Mouse (Mus musculus): ENCODE data around the gene Ccdc116. TPM values are rescaled to one million over a fixed set of nuclear protein-coding genes. Genes with fewer than 3 reads are reported as not detected.

Gene Ccdc116
- 0.47 and 0.94 TPM in 2 replicates for polyA plus RNA-seq (2015; fragmentation: Nextera tagmentation; extraction: Ambion mirVana)

DNA sequence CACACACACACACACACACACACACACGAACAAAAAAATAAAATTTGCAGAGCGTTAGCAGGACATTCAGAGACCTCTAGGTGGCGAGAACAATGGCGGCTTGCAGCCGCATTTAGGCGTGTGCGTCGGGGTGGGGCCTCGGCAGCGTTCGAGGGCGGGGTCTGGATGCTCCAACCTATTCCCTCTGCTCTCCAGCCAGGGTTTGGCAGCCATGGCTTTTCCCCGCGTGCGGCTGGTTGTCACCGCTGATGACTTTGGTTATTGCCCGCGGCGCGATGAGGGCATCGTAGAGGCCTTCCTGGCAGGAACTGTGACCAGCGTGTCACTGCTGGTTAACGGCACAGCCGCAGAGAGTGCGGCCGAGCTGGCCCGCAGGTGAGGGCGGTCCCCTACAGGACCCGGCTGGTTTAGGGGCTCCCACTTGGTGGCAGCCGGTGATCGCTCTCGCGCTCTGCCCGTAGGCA is at the start of gene Ccdc116:
Ccdc116 (minus strand) TSS at position 458 of the 464 bp plus-strand sequence.

DNA sequence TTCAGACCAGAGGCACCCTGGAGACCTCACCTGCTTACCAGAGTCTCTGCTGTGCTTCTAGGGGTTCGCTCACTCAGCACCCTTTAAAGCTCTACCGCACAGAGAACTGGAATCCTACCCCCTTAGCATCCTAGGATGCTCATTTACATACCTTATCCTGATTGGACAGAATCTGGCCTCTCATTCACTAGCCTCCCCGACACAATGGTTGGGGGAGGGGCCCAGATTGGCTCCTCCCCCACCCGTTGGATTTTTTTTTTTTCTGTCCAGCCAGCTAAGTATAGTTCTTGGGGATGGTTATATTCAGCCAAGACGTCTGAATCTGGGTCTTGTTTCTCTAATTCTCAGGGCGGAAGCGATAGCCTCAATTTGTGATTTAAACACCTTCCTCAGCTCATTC is 2.7 kb downstream of the Ccdc116 start, which contains the start of gene Ydjc:
Ydjc (plus strand) TSS at position 283 of the 400 bp plus-strand sequence.

DNA sequence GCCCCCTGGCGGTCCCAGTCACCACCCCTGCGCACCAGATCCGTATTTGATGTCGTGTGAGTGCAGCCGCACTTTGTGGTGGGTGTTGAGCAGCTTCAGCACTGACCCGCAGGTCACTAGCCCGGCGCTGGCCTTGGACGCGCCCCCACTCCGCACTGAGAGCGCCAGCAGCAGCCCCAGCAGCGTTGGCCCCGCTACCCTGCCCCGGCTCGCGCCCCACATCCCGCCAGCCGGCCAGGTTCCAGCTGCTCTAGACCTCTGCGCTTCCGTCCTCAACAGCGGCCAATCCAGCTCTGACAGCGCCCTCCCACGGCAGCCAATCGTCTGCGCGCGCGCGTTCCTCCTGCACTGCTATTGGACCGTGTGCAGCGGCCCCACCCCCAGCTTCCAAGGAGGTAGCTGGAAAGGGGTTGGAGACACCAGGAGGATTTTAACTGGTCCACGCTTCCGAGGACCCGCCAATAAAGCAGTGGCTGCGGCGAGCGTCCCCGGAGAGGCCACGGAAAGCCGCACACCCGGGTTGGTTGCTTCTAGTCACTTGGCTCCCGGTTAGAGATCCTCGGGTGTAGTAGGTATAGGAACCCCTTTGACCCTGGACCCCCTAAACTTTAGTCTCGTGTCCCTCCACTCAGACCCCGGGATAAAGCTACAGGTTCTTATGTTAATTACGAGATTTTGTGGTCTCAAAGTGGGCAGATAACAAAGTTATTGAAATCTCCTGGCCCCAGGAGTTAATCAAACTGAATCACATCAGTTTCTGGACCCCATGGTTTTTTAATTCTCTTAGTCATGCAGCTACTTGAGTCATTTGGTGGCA is 14.7 kb downstream of the Ccdc116 start, which contains the start of gene Sdf2l1:
Sdf2l1 (minus strand) TSS at position 295 of the 817 bp plus-strand sequence.

DNA sequence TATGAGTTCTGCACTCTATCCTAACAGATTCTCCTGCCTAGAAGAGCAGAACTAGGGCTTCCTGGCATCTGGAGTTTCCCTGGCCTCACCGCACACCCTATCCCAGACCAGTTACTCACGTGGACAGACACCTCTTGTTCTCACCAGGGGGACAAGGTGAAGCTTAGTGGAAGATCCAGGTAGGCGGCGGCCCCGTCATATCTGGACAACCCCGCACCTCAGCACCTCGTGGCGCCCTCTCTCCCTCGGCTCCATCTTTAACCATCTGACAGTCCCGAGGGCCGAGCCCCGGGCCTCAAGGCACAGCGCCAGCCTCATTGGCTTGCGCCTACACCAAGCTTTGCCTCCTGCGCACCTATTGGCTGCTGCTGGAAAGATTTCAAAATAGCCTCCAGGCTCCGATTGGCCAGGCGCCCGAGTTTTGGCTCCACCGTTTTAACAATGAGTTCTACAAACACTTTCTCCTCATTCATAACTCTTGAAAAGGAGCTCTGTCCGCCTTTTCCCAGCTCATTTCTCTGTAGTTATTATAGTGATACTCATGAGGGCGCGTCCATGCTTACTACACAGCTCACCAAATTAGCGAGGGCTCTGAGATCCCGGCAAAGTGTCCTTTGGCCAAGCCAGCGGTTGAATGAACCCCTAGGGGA is 22.0 kb downstream of the Ccdc116 start, which contains the start of gene 2610318N02Rik:
2610318N02Rik (minus strand) TSS at position 297 of the 650 bp plus-strand sequence.

DNA sequence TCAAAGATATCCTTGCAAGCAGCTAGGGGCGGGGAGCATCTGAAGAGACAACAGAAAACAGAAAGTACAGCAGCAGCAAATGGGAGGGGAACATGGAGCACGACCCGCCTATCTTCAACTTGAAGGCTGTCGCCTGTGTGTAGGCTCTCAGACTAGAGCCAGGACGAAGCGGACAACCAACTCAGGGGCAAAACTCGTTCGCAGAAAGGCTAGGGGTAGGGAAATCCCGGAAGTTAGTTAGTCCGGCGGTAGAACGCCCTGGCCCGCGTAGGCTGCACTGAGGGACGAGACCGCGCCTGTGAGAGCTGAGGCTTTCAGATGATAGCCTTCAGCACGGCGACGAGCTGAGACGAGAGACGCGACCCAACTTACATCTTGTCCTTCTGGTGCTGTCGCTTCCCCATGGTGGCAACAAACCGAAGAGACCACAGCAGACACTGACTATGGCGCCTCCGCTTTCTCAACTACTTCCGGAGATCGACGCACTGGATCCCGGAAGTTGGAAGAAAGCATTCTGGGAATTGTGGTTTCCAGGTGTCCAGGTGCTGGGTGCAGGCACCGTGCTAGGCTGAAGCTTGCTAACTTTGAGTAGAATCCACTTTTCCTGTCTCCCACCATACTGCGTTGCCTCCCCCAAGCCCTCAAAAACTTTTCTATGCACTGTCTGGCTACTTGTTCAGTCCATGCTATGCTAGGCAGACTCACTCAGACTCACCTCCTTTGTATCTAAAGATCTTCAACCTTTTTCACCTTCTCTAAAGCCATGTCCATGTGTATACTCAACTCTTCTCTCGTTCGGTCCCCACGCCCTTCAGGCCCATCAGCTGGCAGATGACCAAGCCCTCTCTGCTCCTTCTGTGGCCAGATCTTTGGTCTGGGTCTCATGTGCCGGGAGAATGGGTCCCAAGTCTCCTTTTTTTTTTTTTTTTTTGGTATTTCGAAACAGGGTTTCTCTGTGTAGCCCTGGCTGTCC is 36.0 kb downstream of the Ccdc116 start, which contains the start of gene Ppil2:
Ppil2 (minus strand) TSS at position 487 of the 973 bp plus-strand sequence.

MicroRNA genes within 50 kb of the gene (microRNA counts, 519-probe panel; counts per million panel counts)
- microRNA mmu-miR-130b = 3,544 counts per million, percentile 61 among the panel's probes with 10 or more counts
- microRNA mmu-miR-301b = 2,376 counts per million, percentile 32 among the panel's probes with 10 or more counts

Small RNA genes lying within 50 kb of the gene (microRNA-seq; reads per million reads assigned to microRNA genes)
- gene Mir130b (1,210 reads per million, percentile 75 among the genes with 10 or more reads in this experiment), gene Mir301b (24.1 reads per million, percentile 29 among the genes with 10 or more reads in this experiment)

Other genes with a start within 250 kb of the Ccdc116 start
- 128 and 140 TPM in 2 replicates for gene Mapk1, start 163.8 kb downstream of the Ccdc116 start, polyA plus RNA-seq (2015; fragmentation: Nextera tagmentation; extraction: Ambion mirVana)
- 3.8 and 4.5 TPM in 2 replicates for gene Ypel1, start 77.5 kb downstream of the Ccdc116 start, polyA plus RNA-seq (2015; fragmentation: Nextera tagmentation; extraction: Ambion mirVana)
- 63.4 and 70.7 TPM in 2 replicates for gene Ppil2, start 36.0 kb downstream of the Ccdc116 start, polyA plus RNA-seq (2015; fragmentation: Nextera tagmentation; extraction: Ambion mirVana)
- 2.3 and 3.2 TPM in 2 replicates for gene 2610318N02Rik, start 22.1 kb downstream of the Ccdc116 start, polyA plus RNA-seq (2015; fragmentation: Nextera tagmentation; extraction: Ambion mirVana)
- 28.0 and 31.3 TPM in 2 replicates for gene Sdf2l1, start 14.8 kb downstream of the Ccdc116 start, polyA plus RNA-seq (2015; fragmentation: Nextera tagmentation; extraction: Ambion mirVana)
- 10.6 and 11.7 TPM in 2 replicates for gene Ydjc, start 2.6 kb downstream of the Ccdc116 start, polyA plus RNA-seq (2015; fragmentation: Nextera tagmentation; extraction: Ambion mirVana)
- gene Ube2l3, start 55.4 kb upstream of the Ccdc116 start, polyA plus RNA-seq (2015; fragmentation: Nextera tagmentation; extraction: Ambion mirVana) = 272 and 295 TPM in 2 replicates
- 0.23 and 0.33 TPM in 2 replicates for gene Rimbp3, start 61.4 kb upstream of the Ccdc116 start, polyA plus RNA-seq (2015; fragmentation: Nextera tagmentation; extraction: Ambion mirVana)
- gene Hic2, start 86.3 kb upstream of the Ccdc116 start, polyA plus RNA-seq (2015; fragmentation: Nextera tagmentation; extraction: Ambion mirVana) = 2.8 and 3.2 TPM in 2 replicates
- 10.1 and 10.8 TPM in 2 replicates for gene Tmem191c, start 128.8 kb upstream of the Ccdc116 start, polyA plus RNA-seq (2015; fragmentation: Nextera tagmentation; extraction: Ambion mirVana)
- 0.24 and 0.35 TPM in 2 replicates for gene Serpind1, start 184.1 kb upstream of the Ccdc116 start, polyA plus RNA-seq (2015; fragmentation: Nextera tagmentation; extraction: Ambion mirVana)

Measured in urinary bladder, postnatal 0 days (tissue).